Mouse (Mus musculus) C2C12 (cell line): ENCODE measurements at regions not wholly inside any gene's neighbourhood (a gene's known extent, or its start where the extent isn't known, plus 50 kb on each side); places are given as distances from the start of the nearest gene placed in this dataset.

Experiments
- CEBPB ChIP-seq: IDR thresholded peaks from one replicate; pipeline ENCODE4 v1.6.1; 2011; ENCODE audit warnings: low read depth, mild to moderate bottlenecking, control low read depth, moderate library complexity
- CTCF ChIP-seq: IDR thresholded peaks from one replicate; pipeline ENCODE4 v1.5.1; 2011; ENCODE audit not compliant: control insufficient read depth, insufficient read depth, insufficient read length
- FOSL1 ChIP-seq: IDR thresholded peaks from one replicate; pipeline ENCODE4 v1.8.0; 2011; ENCODE audit warnings: mild to moderate bottlenecking, low read length; ENCODE audit not compliant: poor library complexity, insufficient read depth, severe bottlenecking
- USF1 ChIP-seq: IDR thresholded peaks from one replicate; pipeline ENCODE4 v1.6.1; 2011; ENCODE audit warnings: low read depth, mild to moderate bottlenecking, control low read depth, moderate library complexity

- TF ChIP-seq CTCF = no peak
- no peak for TF ChIP-seq FOSL1
- TF ChIP-seq CEBPB = no peak
- no peak for TF ChIP-seq USF1
These were observed 1200.7 kb downstream of the Gsdmc2 start for GRCm38 (mm10) chr15:62644296-62644695.
